Mouse (Mus musculus) thymus, adult 18-20 months (tissue): ENCODE data around the gene Efcab6.

Source experiments
- DNase-seq, 2 experiments: peaks; one replicate each; pipeline ENCODE4 v3.0.0; 2022; ENCODE audit warnings: mixed read lengths in 2 of 2

Efcab6 gene

DNA sequence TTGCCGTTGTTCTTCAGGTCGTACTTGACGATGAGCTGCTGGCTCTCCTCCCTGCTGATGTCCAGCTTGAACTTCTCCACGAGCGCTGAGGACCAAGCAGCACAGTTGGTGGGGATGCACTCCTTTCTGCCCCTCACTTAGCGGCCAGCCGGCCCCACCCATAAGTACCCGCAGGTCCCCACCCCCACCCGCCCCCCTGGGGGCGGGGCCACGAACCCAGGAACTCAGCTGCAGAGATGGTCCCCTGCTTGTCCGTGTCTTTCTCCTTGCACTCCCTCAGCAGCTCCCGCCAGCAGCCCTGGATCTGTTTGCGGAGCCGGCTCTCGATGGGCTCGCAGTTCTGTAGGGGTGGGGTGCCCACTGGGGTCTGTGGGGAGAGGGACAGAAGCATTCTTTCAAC lies 194.2 kb downstream of the Efcab6 start:
- DNase-seq = no peak

DNA sequence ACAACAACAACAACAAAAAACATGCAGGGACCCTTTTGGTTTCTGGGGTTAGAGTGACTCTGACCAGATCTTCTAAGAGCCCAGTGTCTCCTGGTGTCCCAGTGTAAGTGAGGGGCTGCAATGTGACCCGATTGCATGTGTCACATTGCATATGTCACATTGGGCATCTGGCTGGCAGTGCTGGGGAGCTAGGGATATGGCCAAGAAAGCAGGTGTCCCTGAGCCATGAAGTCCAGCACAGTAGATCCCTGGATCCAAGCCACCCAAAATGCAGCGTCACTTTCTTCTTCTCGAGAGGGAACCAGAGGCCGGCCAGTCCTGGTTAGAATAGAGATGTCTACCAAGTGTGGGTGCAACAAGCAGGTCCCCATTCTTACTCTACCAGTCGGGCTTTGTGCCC lies 199.6 kb downstream of the Efcab6 start:
- DNase-seq = no peak

DNA sequence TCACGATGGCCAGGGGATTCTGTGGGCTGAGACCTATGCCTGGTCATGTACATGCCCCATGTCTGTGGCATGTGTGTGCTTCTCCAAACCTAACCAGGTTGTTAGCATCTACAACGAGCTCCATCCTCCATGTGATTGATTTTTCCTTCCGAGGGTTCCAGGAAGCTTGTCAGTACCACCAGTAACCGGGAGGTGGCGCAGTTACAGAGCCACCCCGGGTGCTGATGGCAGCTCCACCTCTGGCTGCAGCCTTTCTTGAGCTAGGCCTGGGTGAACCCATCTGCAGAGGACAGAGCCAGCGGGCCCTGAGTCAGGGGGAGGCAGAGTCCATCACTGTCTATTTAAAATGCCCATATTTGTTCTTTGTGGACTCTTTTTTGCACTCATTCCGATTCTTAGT lies 208.1 kb downstream of the Efcab6 start:
- DNase-seq = no peak

DNA sequence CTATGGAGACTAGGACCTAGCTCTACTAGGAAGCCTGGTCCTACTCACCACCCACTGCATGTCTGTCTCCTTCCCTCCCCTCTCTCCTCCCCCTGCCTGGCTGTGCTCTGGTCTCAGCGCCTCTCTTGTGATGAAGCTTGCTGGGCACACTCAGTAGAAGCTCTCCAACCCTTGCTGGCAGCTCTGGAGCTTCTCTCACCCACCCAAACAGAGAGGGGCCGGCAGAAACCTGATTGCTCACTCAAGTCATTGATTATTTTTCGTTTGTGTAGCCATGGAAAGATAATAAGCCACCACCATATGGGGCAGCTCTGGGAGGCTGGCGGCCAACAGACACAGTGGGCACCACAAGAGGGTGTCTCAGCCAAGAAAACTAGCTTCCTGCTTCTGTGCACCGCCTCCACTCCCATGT lies 211.8 kb downstream of the Efcab6 start:
- no peak for DNase-seq

DNA sequence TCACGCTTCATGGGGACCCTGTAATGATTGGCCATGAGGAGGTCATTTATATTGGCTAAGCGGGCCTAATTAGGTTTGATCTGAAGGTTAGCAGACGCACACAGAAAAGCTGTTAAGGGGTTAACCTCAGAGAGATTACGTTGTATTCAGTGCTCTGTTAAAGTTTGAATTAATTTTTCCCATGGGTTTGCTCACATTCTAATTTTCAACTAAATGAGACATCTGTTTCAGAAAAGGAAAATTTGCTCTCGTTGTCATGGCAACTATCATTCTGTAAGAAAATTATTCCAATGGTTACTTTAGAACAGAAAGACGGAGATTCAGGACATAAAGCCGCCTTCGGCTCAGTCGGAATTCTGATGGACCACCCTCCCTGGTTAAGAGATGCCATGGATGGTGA lies 217.0 kb downstream of the Efcab6 start:
- no peak for DNase-seq

DNA sequence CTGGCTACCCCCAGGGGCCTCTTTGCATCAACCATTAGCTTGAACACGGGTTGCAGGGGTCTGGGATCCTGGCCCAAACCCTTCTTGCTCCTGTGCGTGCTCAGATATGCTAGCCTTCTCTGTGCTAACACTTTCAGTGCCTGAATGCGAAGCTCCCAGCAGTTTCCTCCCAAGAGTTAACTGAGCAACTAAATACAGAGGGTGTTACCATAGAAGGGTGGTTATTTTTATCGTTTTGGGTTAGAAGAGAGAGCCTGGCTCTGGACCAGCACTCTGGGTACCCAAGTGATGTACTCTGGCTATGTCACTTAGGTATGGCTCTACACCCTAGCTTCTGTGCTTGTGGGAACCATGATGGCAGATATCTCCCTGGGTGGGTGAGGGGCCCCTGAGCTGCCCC lies 217.7 kb downstream of the Efcab6 start:
- no peak for DNase-seq

DNA sequence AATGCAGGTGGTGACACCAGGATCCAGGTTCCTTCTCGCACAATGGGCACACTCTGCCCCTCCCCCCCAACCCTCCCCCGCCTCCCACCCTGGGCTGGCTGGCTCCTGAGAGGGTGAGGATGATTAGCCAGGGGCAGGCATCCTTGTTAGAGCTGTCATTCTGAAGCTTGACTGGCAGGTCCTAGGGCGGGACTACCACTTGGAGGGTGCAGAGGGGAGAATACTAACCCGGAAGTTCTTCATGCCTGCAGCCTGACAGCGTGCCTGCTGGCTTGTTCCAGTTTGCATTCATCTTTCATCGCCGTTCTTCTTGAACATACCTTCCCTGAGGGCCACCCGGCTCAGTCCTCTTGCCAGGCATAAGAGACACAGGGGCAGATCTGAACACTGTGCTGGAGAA lies 218.6 kb downstream of the Efcab6 start:
- DNase-seq = no peak

DNA sequence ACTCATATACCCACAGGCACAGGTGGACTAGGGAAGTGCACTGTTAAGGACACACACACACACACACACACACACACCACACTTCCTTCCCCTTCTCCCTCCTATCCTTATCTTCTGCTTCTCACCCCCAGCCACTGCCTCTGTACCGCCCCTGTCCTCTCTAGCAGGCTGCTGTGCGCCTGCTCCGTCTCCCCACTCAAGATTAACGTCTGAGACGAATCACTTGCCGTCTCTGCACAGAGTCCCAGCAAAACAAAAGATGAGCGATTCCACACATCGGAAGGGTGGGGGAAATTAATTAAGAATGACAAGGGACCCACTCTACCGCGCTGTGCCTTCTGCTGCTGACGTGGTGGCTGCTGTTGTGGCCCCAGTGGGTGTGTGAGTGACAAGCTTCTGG lies 219.4 kb downstream of the Efcab6 start:
- DNase-seq = no peak

DNA sequence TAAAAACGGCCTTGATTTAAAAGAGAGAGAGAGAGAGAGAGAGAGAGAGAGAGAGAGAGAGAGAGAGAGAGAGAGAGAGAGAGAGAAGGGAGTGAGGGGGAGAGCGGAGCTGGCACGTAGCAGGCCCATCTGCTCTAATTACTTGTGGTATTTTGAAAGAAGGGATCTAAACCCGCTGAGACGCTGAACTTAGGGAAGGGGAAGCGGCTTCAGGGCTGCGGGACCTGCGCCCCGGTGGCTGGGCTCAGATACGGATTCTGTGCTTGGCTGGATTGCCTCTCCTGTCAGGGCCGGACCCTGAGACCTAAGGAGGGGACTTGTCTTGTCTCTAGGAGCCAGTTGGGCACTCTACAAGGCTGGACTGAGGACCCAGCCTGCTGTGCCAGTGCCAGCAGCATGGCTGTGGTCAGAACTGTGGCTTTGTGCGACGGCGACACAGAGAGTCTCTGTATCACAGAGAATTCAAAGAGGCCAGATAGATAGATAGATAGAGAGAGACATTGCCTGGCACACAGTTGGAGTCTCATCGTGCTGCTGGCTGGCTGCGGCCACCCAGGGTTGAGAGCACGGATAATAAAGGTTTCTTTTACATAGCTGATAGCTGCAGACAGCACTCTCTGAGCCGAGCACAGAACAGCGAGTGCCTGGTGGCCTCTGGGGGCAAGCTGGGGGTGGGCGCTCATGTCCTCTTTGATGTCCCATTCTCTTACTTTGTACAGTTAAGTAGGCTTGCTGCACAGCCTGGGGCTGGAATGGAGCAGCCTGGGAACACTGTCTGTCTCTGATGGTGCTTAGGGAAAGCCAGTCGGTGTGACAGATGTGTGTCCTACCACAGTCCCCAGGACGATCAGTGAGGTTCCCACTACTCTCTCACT lies 222.0 kb downstream of the Efcab6 start:
- DNase-seq = no peak

DNA sequence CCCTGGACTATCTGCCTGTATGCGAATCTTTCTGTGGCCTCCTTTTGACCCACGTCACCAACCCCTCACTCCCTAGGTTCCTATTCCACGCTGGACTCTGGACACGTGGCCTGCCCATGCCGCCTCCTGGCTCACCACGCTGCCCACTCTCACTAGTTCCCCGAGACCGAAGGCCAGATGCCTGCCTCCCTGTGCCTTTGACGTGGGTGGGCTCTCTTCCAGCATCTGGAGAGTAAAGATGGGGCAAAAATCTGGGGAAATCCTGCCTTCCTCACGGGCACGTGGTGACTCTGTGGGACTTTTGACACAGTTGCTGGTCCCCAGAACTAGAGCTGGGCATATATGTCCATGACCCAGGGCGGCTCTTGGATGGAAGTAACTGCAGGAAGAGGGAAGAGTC lies 222.8 kb downstream of the Efcab6 start:
- DNase-seq = no peak

DNA sequence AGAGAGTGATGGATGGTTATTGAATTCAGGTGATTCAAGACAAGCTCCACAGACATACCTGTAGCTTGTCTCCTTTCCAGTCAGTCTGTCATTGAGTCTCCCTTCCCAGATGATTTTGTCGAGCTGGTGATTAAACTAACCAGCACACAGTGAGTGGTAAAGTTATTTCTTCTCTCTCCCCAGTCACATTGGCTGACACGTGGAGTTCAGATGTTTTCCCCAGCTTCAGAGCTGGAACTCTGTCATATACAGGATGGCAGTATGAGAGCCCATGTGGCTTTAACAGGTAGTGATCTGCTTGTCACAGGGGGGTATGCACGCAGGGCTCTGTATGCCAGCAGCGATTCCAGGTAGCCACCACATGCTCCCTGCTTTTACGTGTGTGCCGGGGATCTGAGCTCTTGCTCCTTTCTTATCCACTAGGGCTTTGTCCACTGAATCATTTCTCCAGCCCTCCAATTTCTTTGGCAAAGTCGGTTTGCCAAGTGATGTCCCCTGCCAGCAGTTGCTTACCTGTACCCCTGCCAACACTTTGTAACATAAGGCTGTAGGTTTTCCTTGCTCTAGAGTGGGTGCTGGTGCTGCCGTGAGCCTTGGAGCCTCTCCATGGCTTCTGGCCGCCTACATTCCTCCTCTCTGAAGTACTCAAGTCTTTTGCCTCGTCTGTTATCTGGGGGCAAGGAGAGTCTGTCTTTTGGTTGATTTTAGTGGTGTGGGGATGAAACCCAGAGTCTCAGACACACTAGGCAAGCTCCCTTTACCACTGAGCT lies 224.0 kb downstream of the Efcab6 start:
- DNase-seq = no peak

DNA sequence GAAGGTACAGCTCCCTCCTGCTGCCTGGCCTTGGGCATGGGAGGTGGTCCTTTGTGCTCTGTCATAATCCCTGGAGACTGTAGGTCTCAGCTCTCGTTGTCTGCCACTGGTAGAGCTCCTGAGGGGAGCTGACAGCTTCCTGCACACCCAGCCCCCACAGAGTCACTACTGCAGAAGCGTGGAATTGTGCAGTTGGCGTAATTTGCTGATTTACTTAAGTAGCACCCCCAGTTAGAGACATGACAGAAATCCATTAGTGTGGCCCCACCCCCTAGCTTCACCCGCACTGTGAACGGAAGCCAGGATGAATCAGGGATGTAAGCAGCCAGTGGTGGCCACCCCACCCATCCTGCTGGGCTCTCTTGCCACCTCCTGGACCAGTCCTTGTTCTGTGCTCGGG lies 232.9 kb downstream of the Efcab6 start:
- DNase-seq = no peak

DNA sequence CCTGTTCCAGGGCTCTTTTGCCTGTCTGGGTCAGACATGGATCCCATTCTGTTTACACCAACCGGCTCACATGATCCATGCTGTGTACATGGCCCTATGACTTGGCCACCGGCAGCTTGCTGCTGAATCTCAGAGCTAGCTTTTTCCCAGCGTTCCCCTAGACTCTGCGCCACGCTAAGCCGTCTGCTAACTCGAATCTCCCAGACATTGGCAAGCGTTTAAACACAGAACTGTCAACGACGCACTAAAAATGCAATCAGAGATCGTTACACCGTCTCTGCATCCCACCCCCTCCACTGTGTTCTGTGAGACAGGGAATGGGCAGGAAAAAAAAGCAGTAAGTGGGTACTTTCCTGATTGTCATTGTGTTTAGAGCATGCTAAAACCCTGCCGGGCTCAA lies 236.0 kb downstream of the Efcab6 start:
- DNase-seq = no peak

DNA sequence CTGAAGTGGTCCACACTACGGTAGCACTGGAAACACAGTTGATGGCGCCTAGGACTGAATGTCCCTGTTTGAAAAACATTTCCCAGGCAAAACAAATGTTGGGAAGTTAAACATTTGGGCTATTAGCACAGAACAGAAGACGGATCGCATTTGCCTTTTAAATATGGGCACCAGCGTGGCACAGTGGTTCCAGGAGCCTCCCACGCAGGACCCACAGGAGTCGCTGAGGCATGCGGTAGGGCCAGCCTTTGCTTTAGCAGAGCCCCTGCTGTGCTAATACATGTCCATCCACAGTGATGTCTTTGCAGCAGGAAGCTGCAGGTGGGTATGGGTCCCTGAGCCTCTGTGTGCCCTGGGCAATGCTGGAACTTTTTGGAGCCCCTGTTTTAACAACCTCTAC lies 237.2 kb downstream of the Efcab6 start:
- DNase-seq = no peak
